Mouse (Mus musculus) midbrain, embryonic 12.5 days (tissue): ENCODE data around the gene Lrguk. TPM values are rescaled to one million over a fixed set of nuclear protein-coding genes. Genes with fewer than 3 reads are reported as not detected.

ENCODE experiments used
- ATAC-seq: fragments of 200-750 bp; cut with Nextera tagmentation; 2 replicates; pipeline ENCODE4 v1.8.0; 2017; ENCODE audit warnings: low read depth, moderate TSS enrichment, moderate library complexity; ENCODE audit not compliant: low FRiP score
- H3K27ac ChIP-seq: fragments of 300-500 bp; sonication (generic); replicated peaks from 2 replicates; pipeline ENCODE4 v1.5.1; 2016; ENCODE audit warnings: mild to moderate bottlenecking
- H3K27me3 ChIP-seq: fragments of 300-500 bp; sonication (generic); 2 replicates; pipeline ENCODE4 v1.6.1; 2016; ENCODE audit warnings: mild to moderate bottlenecking
- H3K36me3 ChIP-seq: fragments of 300-500 bp; sonication (generic); 2 replicates; pipeline ENCODE4 v1.6.1; 2016
- H3K4me1 ChIP-seq: fragments of 300-500 bp; sonication (generic); 2 replicates; pipeline ENCODE4 v1.6.1; 2016
- H3K4me2 ChIP-seq: fragments of 300-500 bp; sonication (generic); replicated peaks from 2 replicates; pipeline ENCODE4 v1.6.1; 2016; ENCODE audit warnings: mild to moderate bottlenecking, moderate library complexity
- H3K4me3 ChIP-seq: fragments of 300-500 bp; sonication (generic); 2 replicates; pipeline ENCODE4 v1.5.1; 2016; ENCODE audit warnings: mild to moderate bottlenecking
- H3K9ac ChIP-seq: fragments of 300-500 bp; sonication (generic); replicated peaks from 2 replicates; pipeline ENCODE4 v1.6.1; 2016; ENCODE audit warnings: mild to moderate bottlenecking, moderate library complexity
- H3K9me3 ChIP-seq: fragments of 300-500 bp; sonication (generic); 2 replicates; pipeline ENCODE4 v1.6.1; 2016; ENCODE audit warnings: mild to moderate bottlenecking
- WGBS: fragments of 180-500 bp; shearing (Covaris S2); methylation state at CpG from one replicate; pipeline ENCODE4 v1.1.7; 2016; 5-methylcytosine and 5-hydroxymethylcytosine counted together
- polyA plus RNA-seq: library from polyadenylated mRNA; unstranded; fragments of >200 nt; fragmentation: Nextera tagmentation; extraction: Ambion mirVana; gene quantifications from 2 replicates; pipeline ENCODE4 v1.2.1, GENCODE M21; 2016

The Lrguk gene
- polyA plus RNA-seq, 1 experiment from 2014 or later, result 0.99 TPM

DNA sequence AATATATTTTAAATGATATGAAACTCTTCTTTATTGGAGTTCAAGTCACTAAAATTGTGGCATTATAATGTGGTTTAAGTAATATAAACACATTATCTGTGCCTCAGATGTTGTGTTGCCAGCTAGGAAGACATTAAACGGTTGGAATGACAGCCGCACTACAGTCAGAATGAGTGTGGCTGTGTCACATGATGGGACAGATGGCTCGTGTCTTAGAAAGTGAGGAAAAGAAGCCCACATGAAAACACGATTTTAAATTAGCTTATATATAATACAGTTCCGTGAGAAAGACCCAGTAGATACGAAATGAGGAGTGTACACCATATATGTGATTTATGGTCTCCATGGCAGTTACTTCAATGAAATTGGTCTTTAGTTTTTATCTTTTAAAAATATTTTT, 82.2 kb downstream of the Lrguk start:
- no peak for ATAC-seq
- no peak overlapping the region for H3K9ac ChIP-seq
- WGBS, result 84% methylated on average over 6 of the region's 6 CpGs

DNA sequence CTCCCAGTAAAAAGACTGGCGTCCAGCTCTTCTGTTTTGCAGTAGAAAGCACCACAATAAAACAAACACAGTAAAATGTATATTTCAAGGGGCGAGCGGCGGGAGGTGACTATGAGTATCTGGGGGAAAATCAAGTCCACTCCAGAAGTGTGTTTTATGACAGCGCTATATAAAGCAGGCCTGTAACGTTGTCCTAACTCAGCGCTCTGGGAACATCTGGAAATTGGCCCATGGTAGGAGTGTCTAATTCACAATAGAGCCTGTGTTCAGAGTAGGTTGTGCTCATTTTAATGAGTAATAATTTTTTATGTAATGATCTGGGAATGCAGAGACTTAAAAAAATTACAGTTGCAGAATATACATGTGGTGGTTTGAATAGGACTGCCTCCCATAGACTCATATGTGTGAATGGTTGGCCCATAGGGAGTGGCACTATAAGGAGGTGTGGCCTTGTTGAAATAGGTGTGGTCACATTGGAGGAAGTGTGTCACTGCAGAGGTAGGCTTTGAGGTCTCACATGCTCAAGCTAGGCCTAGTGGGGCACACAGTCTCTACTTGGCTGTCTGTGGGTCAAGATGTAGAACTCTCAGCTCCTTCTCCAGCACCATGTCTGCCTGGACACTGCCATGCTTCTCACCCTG, 87.7 kb downstream of the Lrguk start:
- H3K27me3 ChIP-seq, result no peaks in the 10 kb centered on the region
- 93% methylated on average over 7 of the region's 7 CpGs for WGBS
- H3K9me3 ChIP-seq, result no peaks in the 10 kb centered on the region
- no peaks in the 10 kb centered on the region for H3K36me3 ChIP-seq
- ATAC-seq, result no peak
- no peak overlapping the region for H3K27ac ChIP-seq
- no peak overlapping the region for H3K4me2 ChIP-seq
- H3K4me3 ChIP-seq, result no peak overlapping the region
- H3K4me1 ChIP-seq, result no peaks in the 10 kb centered on the region
- no peak overlapping the region for H3K9ac ChIP-seq

More for the DNA sequence above, 82.2 kb downstream of the Lrguk start:
- H3K27me3 ChIP-seq, result no peaks in the 10 kb centered on the region
- H3K4me1 ChIP-seq, result peaks cover 3% of the 10 kb centered on the region; the same call in 1 of the 2 replicates
- H3K36me3 ChIP-seq, result no peaks in the 10 kb centered on the region
- no peak overlapping the region for H3K27ac ChIP-seq
- no peaks in the 10 kb centered on the region for H3K9me3 ChIP-seq
- H3K4me2 ChIP-seq, result no peak overlapping the region
- H3K4me3 ChIP-seq, result no peak overlapping the region

DNA sequence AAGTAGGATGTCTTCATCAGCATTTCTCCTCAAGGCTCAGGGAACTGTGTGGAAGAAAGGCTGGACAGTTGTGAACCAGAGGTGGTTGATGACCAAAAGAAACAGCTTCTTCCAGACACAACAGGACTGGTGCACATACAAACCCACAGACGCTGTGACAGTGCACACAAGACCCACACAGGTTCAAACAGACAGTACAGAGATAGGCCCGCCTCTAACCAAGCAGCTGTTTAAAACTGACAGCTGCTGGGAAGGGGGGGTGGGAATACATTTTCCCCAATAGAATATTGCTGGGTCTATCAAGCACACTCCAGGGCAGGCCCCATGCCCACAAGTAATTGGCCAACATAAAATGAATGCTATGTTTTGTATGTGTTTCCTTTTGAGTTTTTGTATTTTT, 95.2 kb downstream of the Lrguk start:
- Histone ChIP-seq H3K9ac (no peak overlapping the region), H3K36me3 (no peaks in the 10 kb centered on the region), H3K9me3 (no peaks in the 10 kb centered on the region), H3K4me1 (no peaks in the 10 kb centered on the region), H3K4me2 (no peak overlapping the region), H3K27ac (no peak overlapping the region), H3K4me3 (no peak overlapping the region), H3K27me3 (no peaks in the 10 kb centered on the region)
- no peak for ATAC-seq
- 69% methylated on average over 2 of the region's 2 CpGs for WGBS

DNA sequence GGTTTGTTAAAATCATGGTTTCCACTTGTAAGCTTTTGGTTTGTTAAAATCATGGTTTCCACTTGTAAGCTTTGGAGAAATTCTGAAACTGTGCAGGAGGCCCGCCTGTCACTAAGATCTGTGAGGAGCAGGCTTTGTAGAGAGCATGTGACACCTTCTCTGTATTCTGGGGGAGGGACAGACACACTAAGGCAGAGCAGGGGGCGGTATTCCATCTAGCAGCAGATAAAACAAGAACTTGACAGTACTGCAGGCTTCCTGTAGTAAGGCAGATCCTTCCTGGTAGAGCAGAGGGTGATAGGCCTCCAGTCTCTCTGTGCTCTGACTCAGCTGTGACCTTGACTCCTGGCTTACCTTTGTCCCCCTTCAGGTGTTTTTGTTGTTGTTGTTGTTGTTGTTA, 100.0 kb downstream of the Lrguk start:
- 79% methylated on average over 2 of the region's 2 CpGs for WGBS
- Histone ChIP-seq H3K36me3 (no peaks in the 10 kb centered on the region), H3K27me3 (no peaks in the 10 kb centered on the region)

DNA sequence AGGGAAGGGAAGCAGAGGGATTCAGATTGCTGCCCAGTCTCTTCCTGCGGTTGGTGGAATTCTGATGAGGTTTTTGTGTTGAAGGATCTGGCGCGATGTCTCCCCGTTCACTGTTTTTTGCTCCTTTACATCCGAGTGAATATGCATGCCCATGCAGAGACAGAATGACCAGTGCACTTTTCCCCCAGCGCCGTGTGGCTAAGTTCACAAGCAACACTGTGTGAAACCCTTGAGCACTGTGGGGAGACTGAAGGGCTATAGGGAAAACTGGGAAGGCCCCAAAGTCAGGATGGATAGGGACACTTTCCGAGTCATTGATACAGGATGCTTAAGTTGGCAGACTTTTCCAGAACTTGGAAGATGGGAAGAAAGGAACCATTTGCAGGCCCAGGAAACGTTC, 103.1 kb downstream of the Lrguk start:
- 89% methylated on average over 9 of the region's 9 CpGs for WGBS
- ATAC-seq, result no peak
- no peak overlapping the region for H3K9ac ChIP-seq
- H3K4me3 ChIP-seq, result no peak overlapping the region
- no peaks in the 10 kb centered on the region for H3K36me3 ChIP-seq
- no peak overlapping the region for H3K27ac ChIP-seq
- H3K4me1 ChIP-seq, result no peaks in the 10 kb centered on the region
- no peak overlapping the region for H3K4me2 ChIP-seq
- H3K9me3 ChIP-seq, result no peaks in the 10 kb centered on the region
- H3K27me3 ChIP-seq, result no peaks in the 10 kb centered on the region

More for the DNA sequence above, 100.0 kb downstream of the Lrguk start:
- Histone ChIP-seq H3K4me1 (no peaks in the 10 kb centered on the region), H3K27ac (no peak overlapping the region), H3K9ac (no peak overlapping the region), H3K4me3 (no peak overlapping the region), H3K4me2 (no peak overlapping the region), H3K9me3 (no peaks in the 10 kb centered on the region)
- ATAC-seq, result no peak

DNA sequence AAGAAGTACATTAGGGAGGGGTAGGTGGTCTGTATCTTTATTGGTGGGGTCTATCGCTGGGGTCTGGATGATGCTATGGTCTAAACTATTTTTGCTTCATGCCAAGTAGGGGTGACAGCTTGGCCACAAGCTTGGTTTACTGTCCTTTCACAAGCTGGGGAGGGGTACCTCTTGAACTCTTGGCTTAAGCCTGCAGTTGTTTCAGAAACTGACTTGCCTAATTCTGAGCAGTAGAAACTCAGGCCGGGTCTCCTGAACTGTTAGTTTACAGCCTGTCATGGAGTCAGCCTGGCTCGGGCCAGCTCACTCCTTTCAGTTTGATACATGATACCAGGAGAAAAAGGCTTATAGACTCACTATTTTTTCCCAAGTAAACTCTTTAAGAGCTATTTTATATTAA, 109.1 kb downstream of the Lrguk start:
- no peak overlapping the region for H3K4me3 ChIP-seq

DNA sequence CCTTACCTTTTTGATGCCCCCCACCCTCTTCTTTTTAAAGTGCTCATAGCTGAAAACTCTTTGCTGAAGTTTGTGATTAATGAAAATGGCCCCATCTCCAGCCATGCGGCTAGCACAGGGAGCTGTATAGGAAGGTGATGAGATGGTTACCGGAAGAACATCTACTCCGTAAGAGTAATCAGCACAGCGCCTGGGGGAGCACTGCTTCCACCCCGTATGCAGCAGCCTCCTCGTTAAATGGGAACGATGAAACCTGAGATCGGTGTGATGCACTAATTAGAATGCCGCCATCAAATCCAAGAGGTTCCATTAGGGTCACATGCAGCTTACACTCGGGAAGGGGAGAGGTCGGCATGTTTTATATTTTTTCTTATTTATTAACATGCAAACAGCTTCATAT, 113.7 kb downstream of the Lrguk start:
- Histone ChIP-seq H3K9ac (no peak overlapping the region), H3K36me3 (no peaks in the 10 kb centered on the region), H3K4me1 (no peaks in the 10 kb centered on the region), H3K27ac (no peak overlapping the region), H3K4me2 (no peak overlapping the region), H3K27me3 (no peaks in the 10 kb centered on the region), H3K9me3 (no peaks in the 10 kb centered on the region), H3K4me3 (no peak overlapping the region)
- WGBS, result 77% methylated on average over 11 of the region's 11 CpGs
- no peak for ATAC-seq

More for the DNA sequence above, 109.1 kb downstream of the Lrguk start:
- no peaks in the 10 kb centered on the region for H3K4me1 ChIP-seq
- no peaks in the 10 kb centered on the region for H3K27me3 ChIP-seq
- no peaks in the 10 kb centered on the region for H3K9me3 ChIP-seq
- no peak overlapping the region for H3K4me2 ChIP-seq
- H3K27ac ChIP-seq, result no peak overlapping the region
- no peak for ATAC-seq
- no peaks in the 10 kb centered on the region for H3K36me3 ChIP-seq
- no peak overlapping the region for H3K9ac ChIP-seq
- WGBS, result 92% methylated on average over 3 of the region's 3 CpGs

DNA sequence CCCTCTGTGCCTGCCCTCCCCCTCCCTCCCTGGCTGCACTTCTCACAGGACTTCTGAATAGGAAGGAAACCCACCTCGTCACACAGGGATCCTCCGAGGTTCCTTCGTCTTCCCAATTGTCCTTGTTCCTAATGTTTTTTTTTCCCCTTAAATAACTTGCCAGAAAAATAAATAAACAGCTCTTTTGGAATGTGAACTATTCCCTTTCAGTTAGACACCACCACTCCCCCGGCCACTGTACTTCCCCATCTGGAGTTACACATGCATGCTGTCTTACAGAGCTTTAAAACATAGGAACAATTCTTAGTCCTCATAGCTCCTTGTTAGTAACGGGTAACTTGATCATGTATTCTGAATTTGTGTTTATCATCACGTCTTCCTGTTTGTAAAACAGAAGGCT, 116.8 kb downstream of the Lrguk start:
- H3K27me3 ChIP-seq, result no peaks in the 10 kb centered on the region
- no peak for ATAC-seq
- no peaks in the 10 kb centered on the region for H3K36me3 ChIP-seq
- H3K27ac ChIP-seq, result no peak overlapping the region
- no peak overlapping the region for H3K4me3 ChIP-seq
- no peaks in the 10 kb centered on the region for H3K4me1 ChIP-seq
- no peak overlapping the region for H3K4me2 ChIP-seq
- no peak overlapping the region for H3K9ac ChIP-seq
- WGBS, result 80% methylated on average over 6 of the region's 6 CpGs
- H3K9me3 ChIP-seq, result no peaks in the 10 kb centered on the region

DNA sequence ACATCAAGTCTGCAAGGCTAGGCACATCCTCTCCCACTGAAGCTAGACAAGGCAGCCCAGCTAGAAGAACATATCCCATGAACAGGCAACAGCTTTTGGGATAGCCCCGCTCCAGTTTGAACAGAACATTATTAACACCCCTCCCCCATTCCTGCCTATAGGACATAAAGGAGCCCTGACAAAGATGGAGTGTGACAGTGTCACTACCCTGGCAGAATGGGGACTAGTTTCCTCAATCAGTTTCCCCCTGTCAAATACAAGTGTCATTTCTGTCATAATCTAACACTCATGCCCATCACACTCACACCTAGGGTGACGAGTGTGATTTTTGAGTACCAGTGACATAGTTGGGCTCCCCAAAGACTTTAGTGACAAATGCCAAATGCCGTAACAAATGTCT, 118.8 kb downstream of the Lrguk start:
- 97% methylated on average over 3 of the region's 3 CpGs for WGBS
- Histone ChIP-seq H3K4me1 (peaks cover 6% of the 10 kb centered on the region; the same call in 1 of the 2 replicates), H3K27ac (no peak overlapping the region), H3K9ac (no peak overlapping the region), H3K4me2 (no peak overlapping the region), H3K9me3 (no peaks in the 10 kb centered on the region), H3K36me3 (no peaks in the 10 kb centered on the region), H3K4me3 (no peak overlapping the region), H3K27me3 (no peaks in the 10 kb centered on the region)
- ATAC-seq, result no peak

DNA sequence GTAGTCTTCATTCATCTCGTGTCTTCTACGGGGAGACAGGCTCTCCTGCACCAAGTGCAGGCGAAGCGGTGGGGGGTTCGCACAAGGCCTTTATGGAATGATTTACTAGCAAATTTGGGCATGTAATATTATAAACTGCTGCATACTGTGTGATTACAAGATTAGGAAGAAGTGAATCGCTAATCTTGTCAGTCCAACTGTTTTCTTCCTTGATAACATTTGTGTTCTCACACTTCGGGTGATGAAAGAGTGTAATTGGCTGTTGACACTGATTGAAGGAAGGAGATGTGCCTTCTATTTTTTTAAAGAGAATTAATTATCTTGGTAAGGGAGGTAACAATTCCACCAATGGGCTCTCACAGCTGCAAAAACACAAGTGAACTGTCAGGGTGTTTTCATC, 119.4 kb downstream of the Lrguk start:
- H3K27ac ChIP-seq, result no peak overlapping the region

DNA sequence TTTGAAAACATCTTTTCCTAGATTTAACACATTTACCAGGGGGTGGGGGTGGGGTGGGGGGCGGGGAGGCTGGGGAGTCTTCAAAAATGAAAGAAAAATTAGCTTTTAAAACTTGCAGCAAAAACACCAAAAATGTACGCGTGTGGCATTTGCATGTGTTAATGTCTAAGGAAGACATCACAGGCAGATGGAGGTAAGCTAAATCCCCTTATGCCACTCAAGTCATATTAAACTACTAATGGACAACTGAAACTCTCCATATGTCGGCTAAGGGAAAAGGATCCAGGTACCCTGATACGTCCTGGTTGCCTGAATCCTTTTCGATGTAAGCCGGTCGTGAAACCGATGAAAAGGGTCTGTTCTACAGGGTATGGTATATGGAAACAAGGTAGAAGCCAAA, 119.8 kb downstream of the Lrguk start:
- no peaks in the 10 kb centered on the region for H3K9me3 ChIP-seq
- WGBS, result 89% methylated on average over 9 of the region's 9 CpGs
- no peak overlapping the region for H3K4me3 ChIP-seq
- peaks cover 15% of the 10 kb centered on the region for H3K4me1 ChIP-seq
- H3K9ac ChIP-seq, result no peak overlapping the region
- no peak overlapping the region for H3K27ac ChIP-seq
- H3K4me2 ChIP-seq, result no peak overlapping the region
- H3K36me3 ChIP-seq, result no peaks in the 10 kb centered on the region
- ATAC-seq, result no peak
- H3K27me3 ChIP-seq, result no peaks in the 10 kb centered on the region

More for the DNA sequence above, 119.4 kb downstream of the Lrguk start:
- H3K4me1 ChIP-seq, result peaks cover 11% of the 10 kb centered on the region
- ATAC-seq, result no peak
- H3K4me3 ChIP-seq, result no peak overlapping the region
- H3K27me3 ChIP-seq, result no peaks in the 10 kb centered on the region
- H3K9me3 ChIP-seq, result no peaks in the 10 kb centered on the region
- no peak overlapping the region for H3K4me2 ChIP-seq
- WGBS, result 88% methylated on average over 7 of the region's 7 CpGs
- H3K9ac ChIP-seq, result no peak overlapping the region
- no peaks in the 10 kb centered on the region for H3K36me3 ChIP-seq

DNA sequence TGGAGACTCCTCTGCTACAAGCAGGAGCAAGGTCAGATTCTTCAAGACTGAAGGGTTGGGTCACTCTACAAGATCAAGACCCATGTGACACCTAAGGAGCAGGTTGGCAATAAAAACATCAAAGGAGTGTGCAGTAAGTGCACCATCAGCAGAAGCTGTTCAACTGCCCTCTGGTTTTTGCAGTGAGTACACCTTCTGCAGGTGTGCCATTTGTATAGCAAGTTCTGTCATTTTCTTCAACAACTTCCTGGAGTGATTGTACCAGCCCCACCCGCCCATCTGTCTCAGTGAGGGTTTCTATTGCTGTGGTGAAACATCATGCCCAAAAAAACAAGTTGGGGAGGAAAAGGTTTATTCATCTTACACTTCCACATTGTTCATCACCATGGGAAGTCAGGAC, 120.6 kb downstream of the Lrguk start:
- H3K9me3 ChIP-seq, result no peaks in the 10 kb centered on the region
- 88% methylated on average over 1 of the region's 1 CpGs for WGBS

More for the DNA sequence above, 120.6 kb downstream of the Lrguk start:
- Histone ChIP-seq H3K27me3 (no peaks in the 10 kb centered on the region), H3K27ac (no peak overlapping the region), H3K9ac (no peak overlapping the region), H3K36me3 (no peaks in the 10 kb centered on the region), H3K4me3 (no peak overlapping the region), H3K4me2 (no peak overlapping the region), H3K4me1 (peaks cover 20% of the 10 kb centered on the region)
- ATAC-seq, result no peak
